Mouse (Mus musculus) liver, embryonic 13.5 days (tissue): ENCODE measurements around the gene Lhpp. TPM values are rescaled to one million over a fixed set of nuclear protein-coding genes. Genes with fewer than 3 reads are reported as not detected.
"Not testable (repeated sequence)": the region's sequence is repeated elsewhere in the genome, so short reads cannot be mapped to it uniquely, and the experiment has no call there.

Experiments
- ATAC-seq: fragments of 200-750 bp; cut with Nextera tagmentation; 2 replicates; pipeline ENCODE4 v1.8.0; 2017; ENCODE audit warnings: low read depth, mild to moderate bottlenecking, moderate number of reproducible peaks, moderate library complexity
- DNase-seq: peaks from one replicate; pipeline ENCODE4 v3.0.0; 2022
- H3K27ac ChIP-seq: fragments of 300-500 bp; sonication (generic); 2 replicates; pipeline ENCODE4 v1.5.1; 2015; ENCODE audit warnings: moderate library complexity, mild to moderate bottlenecking, inconsistent platforms
- H3K27me3 ChIP-seq: fragments of 300-500 bp; sonication (generic); 2 replicates; pipeline ENCODE4 v1.6.1; 2015; ENCODE audit warnings: mild to moderate bottlenecking, inconsistent platforms
- H3K36me3 ChIP-seq: fragments of 300-500 bp; sonication (generic); 2 replicates; pipeline ENCODE4 v1.6.1; 2015; ENCODE audit warnings: mild to moderate bottlenecking, inconsistent platforms
- H3K4me1 ChIP-seq: fragments of 300-500 bp; sonication (generic); replicated peaks from 2 replicates; pipeline ENCODE4 v1.6.1; 2015; ENCODE audit warnings: inconsistent platforms
- H3K4me2 ChIP-seq: fragments of 300-500 bp; sonication (generic); 2 replicates; pipeline ENCODE4 v1.6.1; 2015; ENCODE audit warnings: inconsistent platforms, mild to moderate bottlenecking, moderate library complexity
- H3K4me3 ChIP-seq: fragments of 300-500 bp; sonication (generic); replicated peaks from 2 replicates; pipeline ENCODE4 v1.5.1; 2015; ENCODE audit warnings: mild to moderate bottlenecking, inconsistent platforms
- H3K9ac ChIP-seq: fragments of 300-500 bp; sonication (generic); 2 replicates; pipeline ENCODE4 v1.6.1; 2015; ENCODE audit warnings: mild to moderate bottlenecking, inconsistent platforms
- H3K9me3 ChIP-seq: fragments of 300-500 bp; sonication (generic); replicated peaks from 2 replicates; pipeline ENCODE4 v1.6.1; 2016; ENCODE audit warnings: inconsistent platforms
- WGBS: fragments of 180-500 bp; shearing (Covaris S2); methylation state at CpG from one replicate; pipeline ENCODE4 v1.1.7; 2015; ENCODE audit not compliant: insufficient replicate concordance; 5-methylcytosine and 5-hydroxymethylcytosine counted together
- polyA plus RNA-seq: library from polyadenylated mRNA; unstranded; fragments of >200 nt; fragmentation: Nextera tagmentation; extraction: Ambion mirVana; gene quantifications from 2 replicates; pipeline ENCODE4 v1.2.1, GENCODE M21; 2015

Lhpp gene
- polyA plus RNA-seq, 1 experiment from 2014 or later, result 8.0 TPM

- Histone ChIP-seq H3K36me3 (no peaks in the 10 kb centered on the region), H3K27me3 (no peaks in the 10 kb centered on the region), H3K4me1 (peaks cover 29% of the 10 kb centered on the region), H3K27ac (no peak overlapping the region), H3K9me3 (no peaks in the 10 kb centered on the region), H3K4me3 (no peak overlapping the region), H3K4me2 (no peak overlapping the region), H3K9ac (no peak overlapping the region)
- ATAC-seq, result no peak
- DNase-seq, result no peak
- WGBS, result 79% methylated on average over 3 of the region's 3 CpGs
Measured at GRCm38 (mm10) chr7:132654412-132654811, 44.0 kb downstream of the Lhpp start.

GRCm38 (mm10) chr7:132656075-132656474 lies 45.6 kb downstream of the Lhpp start:
- no peak overlapping the region; the same call in 1 of the 2 replicates for H3K27ac ChIP-seq
- 0 out of 2 replicates have a peak overlapping the region, but pooled peaks have one; percentile 23 for H3K4me3 ChIP-seq
- ATAC-seq (peak; percentile 63), DNase-seq (peak; percentile 74)
- no peaks in the 10 kb centered on the region for H3K36me3 ChIP-seq
- peaks cover 40% of the 10 kb centered on the region for H3K4me1 ChIP-seq
- H3K4me2 ChIP-seq, result peak overlapping the region; percentile 49
- no peaks in the 10 kb centered on the region for H3K9me3 ChIP-seq
- peak overlapping the region; percentile 26; the same call in 1 of the 2 replicates for H3K9ac ChIP-seq
- no peaks in the 10 kb centered on the region for H3K27me3 ChIP-seq
- 17% methylated on average over 9 of the region's 9 CpGs for WGBS

- Histone ChIP-seq H3K4me2 (peak overlapping the region; percentile 49), H3K4me3 (0 out of 2 replicates have a peak overlapping the region, but pooled peaks have one; percentile 23), H3K36me3 (no peaks in the 10 kb centered on the region), H3K9me3 (no peaks in the 10 kb centered on the region), H3K27me3 (no peaks in the 10 kb centered on the region), H3K9ac (peak overlapping the region; percentile 26; the same call in 1 of the 2 replicates), H3K4me1 (peaks cover 41% of the 10 kb centered on the region), H3K27ac (no peak overlapping the region; the same call in 1 of the 2 replicates)
- WGBS, result 1% methylated on average over 3 of the region's 3 CpGs
- ATAC-seq (peak; percentile 32), DNase-seq (peak; percentile 59)
Measured at GRCm38 (mm10) chr7:132656548-132656947, 46.1 kb downstream of the Lhpp start.

GRCm38 (mm10) chr7:132657371-132658057 lies 47.1 kb downstream of the Lhpp start:
- ATAC-seq, result no peak
- H3K27me3 ChIP-seq, result no peaks in the 10 kb centered on the region
- H3K4me2 ChIP-seq, result no peak overlapping the region
- H3K36me3 ChIP-seq, result no peaks in the 10 kb centered on the region
- H3K4me3 ChIP-seq, result no peak overlapping the region
- H3K9me3 ChIP-seq, result no peaks in the 10 kb centered on the region
- no peak overlapping the region for H3K27ac ChIP-seq
- 67% methylated on average over 14 of the region's 14 CpGs for WGBS
- H3K9ac ChIP-seq, result no peak overlapping the region
- peaks cover 42% of the 10 kb centered on the region for H3K4me1 ChIP-seq
- no peak for DNase-seq

- H3K27me3 ChIP-seq, result no peaks in the 10 kb centered on the region
- H3K4me3 ChIP-seq, result no peak overlapping the region
- ATAC-seq (no peak), DNase-seq (no peak)
- no peak overlapping the region for H3K4me2 ChIP-seq
- H3K27ac ChIP-seq, result no peak overlapping the region
- WGBS, result 41% methylated on average over 9 of the region's 9 CpGs
- no peak overlapping the region for H3K9ac ChIP-seq
- H3K4me1 ChIP-seq, result peaks cover 42% of the 10 kb centered on the region
- no peaks in the 10 kb centered on the region for H3K36me3 ChIP-seq
- H3K9me3 ChIP-seq, result no peaks in the 10 kb centered on the region
Measured at GRCm38 (mm10) chr7:132658058-132658450, 47.6 kb downstream of the Lhpp start.

- no peak for ATAC-seq
- H3K9me3 ChIP-seq, result no peaks in the 10 kb centered on the region
- H3K36me3 ChIP-seq, result no peaks in the 10 kb centered on the region
- H3K4me1 ChIP-seq, result peaks cover 42% of the 10 kb centered on the region
- H3K4me2 ChIP-seq, result no peak overlapping the region
- H3K27me3 ChIP-seq, result no peaks in the 10 kb centered on the region
- 73% methylated on average over 5 of the region's 5 CpGs for WGBS
- DNase-seq, result no peak
- H3K4me3 ChIP-seq, result no peak overlapping the region
- no peak overlapping the region for H3K9ac ChIP-seq
- H3K27ac ChIP-seq, result no peak overlapping the region
Measured at GRCm38 (mm10) chr7:132658688-132659087, 48.2 kb downstream of the Lhpp start.

- Histone ChIP-seq H3K9ac (no peak overlapping the region), H3K9me3 (no peaks in the 10 kb centered on the region), H3K4me1 (peaks cover 46% of the 10 kb centered on the region), H3K4me3 (no peak overlapping the region), H3K27me3 (no peaks in the 10 kb centered on the region), H3K27ac (no peak overlapping the region), H3K4me2 (no peak overlapping the region), H3K36me3 (no peaks in the 10 kb centered on the region)
- ATAC-seq (no peak), DNase-seq (no peak)
- WGBS, result 30% methylated on average over 7 of the region's 7 CpGs
Measured at GRCm38 (mm10) chr7:132659633-132660032, 49.2 kb downstream of the Lhpp start.

GRCm38 (mm10) chr7:132662831-132663230 lies 52.4 kb downstream of the Lhpp start:
- not testable (repeated sequence) for H3K4me2 ChIP-seq, ATAC-seq, DNase-seq, H3K27me3 ChIP-seq, H3K9me3 ChIP-seq, H3K4me3 ChIP-seq, H3K9ac ChIP-seq, H3K27ac ChIP-seq, H3K36me3 ChIP-seq
- 60% methylated on average over 6 of the region's 6 CpGs for WGBS
- peaks cover 32% of the 10 kb centered on the region for H3K4me1 ChIP-seq

GRCm38 (mm10) chr7:132664815-132665214 lies 54.4 kb downstream of the Lhpp start:
- no peaks in the 10 kb centered on the region for H3K27me3 ChIP-seq
- no peak for ATAC-seq
- H3K9ac ChIP-seq, result no peak overlapping the region
- no peaks in the 10 kb centered on the region for H3K9me3 ChIP-seq
- no peak overlapping the region for H3K4me3 ChIP-seq
- no peak for DNase-seq
- H3K36me3 ChIP-seq, result no peaks in the 10 kb centered on the region
- peaks cover 20% of the 10 kb centered on the region for H3K4me1 ChIP-seq
- H3K27ac ChIP-seq, result no peak overlapping the region
- WGBS, result 63% methylated on average over 6 of the region's 6 CpGs
- no peak overlapping the region for H3K4me2 ChIP-seq

- Histone ChIP-seq H3K4me3 (no peak overlapping the region), H3K4me2 (no peak overlapping the region), H3K9me3 (no peaks in the 10 kb centered on the region), H3K36me3 (no peaks in the 10 kb centered on the region), H3K27me3 (no peaks in the 10 kb centered on the region), H3K9ac (no peak overlapping the region), H3K27ac (no peak overlapping the region), H3K4me1 (peaks cover 12% of the 10 kb centered on the region; the same call in 1 of the 2 replicates)
- DNase-seq, result no peak
- 67% methylated on average over 7 of the region's 8 CpGs for WGBS
- ATAC-seq, result no peak
Measured at GRCm38 (mm10) chr7:132665664-132666382, 55.4 kb downstream of the Lhpp start.

GRCm38 (mm10) chr7:132666516-132666915 lies 56.1 kb downstream of the Lhpp start:
- no peak overlapping the region for H3K4me3 ChIP-seq
- H3K4me2 ChIP-seq, result no peak overlapping the region
- H3K9me3 ChIP-seq, result no peaks in the 10 kb centered on the region
- H3K4me1 ChIP-seq, result peaks cover 12% of the 10 kb centered on the region; the same call in 1 of the 2 replicates
- no peak overlapping the region for H3K27ac ChIP-seq
- no peaks in the 10 kb centered on the region for H3K36me3 ChIP-seq
- DNase-seq, result no peak
- no peak overlapping the region for H3K9ac ChIP-seq
- WGBS, result 62% methylated on average over 4 of the region's 4 CpGs
- no peak for ATAC-seq
- H3K27me3 ChIP-seq, result no peaks in the 10 kb centered on the region
